Mouse (Mus musculus) liver, embryonic 14.5 days (tissue): Measurements from ENCODE around the gene Atp5d.

ENCODE experiments used
- CTCF ChIP-seq: IDR thresholded peaks from 2 replicates; pipeline ENCODE4 v1.5.1; 2016; ENCODE audit warnings: antibody characterized with exemption, low read depth, control low read depth
- EP300 ChIP-seq: IDR thresholded peaks from 2 replicates; pipeline ENCODE4 v1.6.1; 2016; ENCODE audit warnings: antibody characterized with exemption, low read depth

- no peak for TF ChIP-seq EP300
- TF ChIP-seq CTCF = no peak
Measured at GRCm38 (mm10) chr10:80102216-80102915, 36.1 kb upstream of the Atp5d start.
